Comparison of ENCODE assay signal across 15 mouse cellular contexts in genomic region chr19:42529992-42530437, GRCm38 (mm10). TPM values are rescaled to one million over a fixed set of nuclear protein-coding genes. Genes with fewer than 3 reads are reported as not detected.
DNase-seq lines count a peak whose midpoint lies in the region; ATAC-seq and TF ChIP-seq lines count a peak whose summit lies in the region.
"Had no signal": no experiment of that assay in that cellular context is flagged by ENCODE, and none has a peak within 500 bp of the region (broad histone marks: within the 10 kb centered on the region; RNA-seq: fewer than 3 reads in every experiment).

No protein-coding gene starts in this region.

- TF ChIP-seq EP300 in liver, embryonic 14.5 days (IDR thresholded peaks at IDR 0.05; ENCODE audit: low read depth): no peak

- no peaks in the 10 kb centered on the region for H3K9me3 ChIP-seq in liver, embryonic 14.5 days (ENCODE audit: control insufficient read depth, low read length)
- H3K9me3 ChIP-seq: embryonic facial prominence, embryonic 10.5 days; forebrain, embryonic 10.5 days; limb, embryonic 13.5 days; midbrain, embryonic 12.5 days had no signal

- peak; percentile 31; the same call in 1 of the 2 replicates for ATAC-seq in liver, embryonic 14.5 days (ENCODE audit: insufficient read depth)
- ATAC-seq: inflammation-experienced regulatory T-cells, adult 6 months had no signal

- peak overlapping the region; percentile 42 for H3K4me2 ChIP-seq in liver, embryonic 14.5 days (ENCODE audit: low read depth)
- H3K4me2 ChIP-seq: limb, embryonic 13.5 days; midbrain, embryonic 12.5 days had no signal

- WGBS in liver, embryonic 14.5 days (ENCODE audit: insufficient replicate concordance): 29% methylated on average over 9 of the region's 9 CpGs

- H3K9ac ChIP-seq in liver, embryonic 14.5 days (replicated peaks): peak overlapping the region; percentile 35; the same call in 1 of the 2 replicates
- H3K9ac ChIP-seq: limb, embryonic 13.5 days; midbrain, embryonic 12.5 days had no signal

- H3K36me3 ChIP-seq in liver, embryonic 14.5 days (replicated peaks; ENCODE audit: control insufficient read depth, insufficient read depth, low read depth): no peaks in the 10 kb centered on the region
- H3K36me3 ChIP-seq: embryonic facial prominence, embryonic 10.5 days; forebrain, embryonic 10.5 days; limb, embryonic 13.5 days; midbrain, embryonic 12.5 days had no signal

- H3K27ac ChIP-seq in liver, embryonic 14.5 days: no peak overlapping the region
- H3K27ac ChIP-seq: embryonic facial prominence, embryonic 10.5 days; forebrain, embryonic 10.5 days; limb, embryonic 13.5 days; midbrain, embryonic 12.5 days had no signal

- H3K4me1 ChIP-seq in liver, embryonic 14.5 days (replicated peaks; ENCODE audit: control insufficient read depth in 2 of 2, insufficient read depth in 2 of 2, low read length in 1 of 2): peaks cover 12 to 15% of the 10 kb centered on the region in 2 experiments
- H3K4me1 ChIP-seq: embryonic facial prominence, embryonic 10.5 days; midbrain, embryonic 12.5 days had no signal

- TF ChIP-seq CTCF in liver, embryonic 14.5 days (IDR thresholded peaks at IDR 0.05; ENCODE audit: low read depth): no peak

- DNase-seq in heart, adult 9 months (ENCODE audit: low spot score in 2 of 2): peak; percentile 21 to 29
- no peak for DNase-seq in heart, postnatal 10 days
- DNase-seq in urinary bladder, postnatal 14 days (ENCODE audit: low spot score): peak; percentile 42
- DNase-seq in urinary bladder, postnatal 4 days (ENCODE audit: low spot score in 2 of 2): no peak
- DNase-seq in liver, embryonic 14.5 days (ENCODE audit: low read depth in 3 of 3, low spot score in 3 of 3): no peak
- DNase-seq in layer of hippocampus, adult 18-20 months (ENCODE audit: low spot score in 2 of 2): no peak
- DNase-seq in thymus, postnatal 4 days: no peak
- DNase-seq: cerebellum, adult 9-11 months; heart, postnatal 14 days; layer of hippocampus, postnatal 36 days had no signal

- intact Hi-C loops in heart, postnatal 10 days (cut with DNase I): no loop called here

- no peaks in the 10 kb centered on the region for H3K27me3 ChIP-seq in liver, embryonic 14.5 days (ENCODE audit: control insufficient read depth, insufficient read depth, low read length)
- H3K27me3 ChIP-seq: limb, embryonic 13.5 days; midbrain, embryonic 12.5 days had no signal

- H3K4me3 ChIP-seq in liver, embryonic 14.5 days (ENCODE audit: insufficient read depth in 1 of 2, low read depth in 2 of 2, low read length in 2 of 2): no peak overlapping the region
- H3K4me3 ChIP-seq: embryonic facial prominence, embryonic 10.5 days; forebrain, embryonic 10.5 days; limb, embryonic 13.5 days; midbrain, embryonic 12.5 days had no signal

RNA-seq across cellular contexts. Expression of gene R3hcc1l, which starts 11.5 kb away (rescaled TPM):
- 10 to 100 TPM; 20.4 to 22.1 TPM for total RNA-seq in heart, postnatal 10 days (2021)
- polyA plus RNA-seq in liver, embryonic 14.5 days (2012; rRNA removed): 4.2 and 7.8 TPM in 2 replicates
- polyA plus RNA-seq in liver, embryonic 14.5 days (2014; fragmentation: Nextera tagmentation; extraction: Ambion mirVana): 8.6 and 12.2 TPM in 2 replicates
- 10 to 100 TPM; 26.4 to 29.5 TPM for total RNA-seq in layer of hippocampus, adult 18-20 months (2021)

Comparison
In these comparisons a context has a peak if more than half of its experiments do, and no peak if none do; other contexts are left out.
1. DNase-seq: peak in heart, adult 9 months (2 of 2) and urinary bladder, postnatal 14 days (single experiment); none in heart, postnatal 10 days (0 of 2), urinary bladder, postnatal 4 days (0 of 2), liver, embryonic 14.5 days (0 of 3), layer of hippocampus, adult 18-20 months (0 of 2) and thymus, postnatal 4 days (single experiment).